Mouse (Mus musculus): Measurements from ENCODE around the gene Sowahb.
"Not testable (repeated sequence)": the region's sequence is repeated elsewhere in the genome, so short reads cannot be mapped to it uniquely, and the experiment has no call there.

The Sowahb gene

GRCm38 (mm10) chr5:93042831-93043687, 1.8 kb downstream of the Sowahb start:
- no peak for DNase-seq (ENCODE audit: low spot score)

GRCm38 (mm10) chr5:93042031-93042430, 2.8 kb downstream of the Sowahb start:
- no peak for DNase-seq (ENCODE audit: low spot score)

DNA sequence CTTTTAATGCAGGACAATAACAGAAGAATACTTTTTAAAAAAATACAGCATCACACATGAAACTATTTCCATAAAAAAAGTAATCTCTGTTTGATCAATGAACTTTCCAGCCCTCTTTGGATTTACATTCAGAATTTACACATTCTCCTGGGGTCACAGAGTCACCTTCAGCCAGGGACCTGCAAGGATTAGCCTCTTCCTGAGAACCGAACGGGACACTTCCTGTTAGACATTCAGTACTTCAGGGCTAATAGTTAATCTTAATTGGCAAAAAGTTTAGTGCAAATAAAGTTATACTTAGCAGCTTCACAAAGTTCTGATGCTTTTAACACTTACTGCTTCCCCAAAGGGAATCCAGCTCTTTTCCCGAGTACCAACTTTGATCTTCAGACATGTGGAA, 3.5 kb downstream of the Sowahb start:
- no peak for DNase-seq (ENCODE audit: low spot score)

DNA sequence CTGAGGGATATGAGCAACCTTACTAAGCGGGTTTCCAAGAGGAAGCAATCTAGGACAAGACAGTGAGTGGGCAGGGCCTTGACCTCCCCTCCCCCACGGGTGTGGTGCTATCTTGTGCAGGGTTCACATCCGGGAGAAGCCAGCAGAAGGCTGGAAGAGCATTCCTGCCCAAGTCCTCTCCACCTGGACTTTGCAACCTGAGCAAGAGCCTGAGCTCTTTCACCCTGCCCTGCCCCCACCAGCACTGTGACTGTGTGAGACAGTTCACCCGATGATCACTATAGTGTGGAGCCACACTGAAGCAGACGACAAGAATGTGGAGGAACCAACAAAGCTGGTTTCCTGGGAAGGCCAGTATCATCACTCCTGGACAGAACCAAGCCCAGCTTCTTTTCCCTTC, 4.7 kb downstream of the Sowahb start:
- DNase-seq (ENCODE audit: low spot score), result no peak

- DNase-seq (ENCODE audit: low spot score), result no peak
Observed at GRCm38 (mm10) chr5:93036254-93036653, 8.6 kb downstream of the Sowahb start.

DNA sequence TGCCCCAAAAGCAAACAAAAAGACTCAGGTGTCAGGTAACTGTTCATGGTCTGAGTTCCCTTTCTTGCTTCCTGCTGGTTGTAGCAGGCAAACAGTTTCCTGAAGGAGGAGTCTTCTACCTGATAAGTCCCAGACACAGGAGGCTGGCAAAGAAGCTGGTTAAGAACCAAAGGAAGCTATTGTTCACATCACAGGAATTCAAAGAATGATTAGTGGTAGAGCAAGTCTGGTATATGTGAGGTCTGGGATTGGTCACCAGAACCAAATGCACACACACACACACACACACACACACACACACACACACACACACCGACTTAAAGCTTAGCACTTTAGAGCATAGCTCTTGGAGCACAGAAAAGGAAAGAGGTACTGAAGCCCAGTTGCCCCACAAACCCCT, 9.5 kb downstream of the Sowahb start:
- no peak for DNase-seq (ENCODE audit: low spot score)

- DNase-seq (ENCODE audit: low spot score), result no peak
Observed at GRCm38 (mm10) chr5:93033087-93033870, 11.5 kb downstream of the Sowahb start.

GRCm38 (mm10) chr5:93032621-93033020, 12.2 kb downstream of the Sowahb start:
- DNase-seq (ENCODE audit: low spot score), result no peak

DNA sequence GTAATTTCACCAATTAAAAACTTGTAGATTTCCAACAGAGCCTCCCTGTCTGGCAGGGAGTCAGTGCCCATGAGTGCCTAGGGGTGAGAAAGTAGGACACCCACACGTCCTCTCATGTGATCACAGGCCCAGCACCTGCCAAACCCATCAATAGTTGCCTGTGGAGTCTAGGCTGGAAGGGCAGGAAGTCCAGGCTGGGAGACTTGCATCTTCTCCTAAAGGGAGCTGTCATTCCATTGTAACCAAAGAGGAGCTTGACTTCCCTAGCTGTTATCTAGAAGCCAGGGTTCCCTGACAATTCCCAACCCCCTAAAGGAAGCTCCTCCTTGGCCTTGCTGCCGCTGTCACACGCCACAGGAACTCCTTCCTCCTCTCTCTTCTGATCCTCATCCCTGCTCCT, 14.0 kb downstream of the Sowahb start:
- no peak for DNase-seq (ENCODE audit: low spot score)

DNA sequence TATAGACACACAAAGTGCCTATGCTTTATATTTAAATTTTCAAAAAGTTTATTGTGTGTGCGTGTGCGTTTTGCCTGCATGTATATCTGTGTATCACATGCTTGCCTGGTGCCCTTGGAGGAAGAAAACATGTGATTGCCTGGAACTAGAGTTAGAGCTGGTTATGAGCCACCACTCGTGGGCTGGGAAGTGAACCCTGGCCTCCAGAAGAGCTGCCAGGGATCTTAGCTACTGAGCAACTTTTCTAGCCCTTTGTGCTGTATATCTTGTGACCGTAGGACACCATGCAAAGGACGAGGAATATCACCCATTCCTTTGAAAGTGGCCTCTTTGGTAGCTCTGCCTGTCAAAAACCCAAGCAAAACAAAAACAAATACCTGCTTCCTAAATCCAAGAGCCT, 14.4 kb downstream of the Sowahb start:
- DNase-seq (ENCODE audit: low spot score), result no peak

- no peak for DNase-seq (ENCODE audit: low spot score)
Observed at GRCm38 (mm10) chr5:93027120-93027675, 17.6 kb downstream of the Sowahb start.

- DNase-seq (ENCODE audit: low spot score), result no peak
Observed at GRCm38 (mm10) chr5:93026437-93027119, 18.2 kb downstream of the Sowahb start.

DNA sequence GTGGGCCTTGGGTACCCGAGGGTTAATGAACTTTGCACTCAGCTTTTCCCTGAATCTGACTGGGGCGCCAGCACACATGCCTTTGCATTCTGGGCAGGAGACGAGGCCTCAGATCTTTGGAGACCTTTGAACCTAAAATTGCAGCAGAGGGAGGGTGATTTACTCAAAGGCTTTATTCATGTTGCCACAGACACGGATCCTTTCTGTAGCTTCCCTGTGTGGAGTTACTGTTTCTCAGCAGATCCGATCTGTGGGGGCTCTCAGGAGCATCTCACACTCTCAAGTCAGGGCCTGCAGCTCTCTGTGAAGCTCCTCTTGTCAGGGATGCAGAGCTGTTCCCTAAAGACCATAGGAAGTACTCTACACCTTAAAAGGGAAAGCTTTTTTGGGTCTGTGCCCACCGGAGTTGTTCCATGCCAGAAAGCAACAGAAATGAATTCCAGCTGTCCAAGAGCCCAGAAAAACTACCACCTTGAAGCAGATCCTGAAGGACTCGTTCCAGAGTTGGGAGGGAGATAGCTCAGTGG, 20.0 kb downstream of the Sowahb start:
- peak; percentile 68 for DNase-seq (ENCODE audit: low spot score)

DNA sequence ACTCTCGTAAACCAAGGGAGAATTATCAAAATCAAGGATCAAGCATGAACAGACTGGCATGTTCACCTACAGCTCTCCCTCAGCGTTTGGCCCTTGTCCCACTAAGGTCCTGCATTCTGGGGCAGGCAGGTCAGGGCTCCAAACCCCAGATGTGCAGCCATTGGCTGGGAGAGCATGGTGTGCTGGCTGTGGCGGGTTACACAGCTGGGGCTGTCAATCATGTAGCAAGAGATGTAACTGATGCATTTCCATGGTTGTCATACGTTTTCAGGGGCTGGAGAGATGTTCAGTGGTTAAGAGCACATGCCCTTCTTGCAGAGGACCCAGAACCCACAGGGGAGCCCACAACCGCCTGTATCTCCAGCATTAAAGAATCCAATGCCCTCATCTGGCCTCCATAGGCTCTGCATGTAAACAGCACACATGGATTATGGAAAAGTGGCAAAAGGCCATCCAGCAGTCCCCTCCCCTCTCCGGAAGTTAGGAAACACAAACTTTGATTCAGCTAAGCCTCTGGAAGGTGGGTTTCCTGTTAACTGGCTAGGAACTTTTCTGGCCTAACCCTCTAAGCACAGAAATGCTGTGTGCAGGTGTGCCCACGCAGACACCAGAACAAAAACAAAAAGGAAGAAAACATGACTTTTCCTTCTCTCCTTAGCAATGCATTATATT, 22.6 kb downstream of the Sowahb start:
- no peak for DNase-seq (ENCODE audit: low spot score)

GRCm38 (mm10) chr5:93020024-93020666, 24.7 kb downstream of the Sowahb start:
- no peak for DNase-seq (ENCODE audit: low spot score)

GRCm38 (mm10) chr5:93019207-93019606, 25.6 kb downstream of the Sowahb start:
- DNase-seq (ENCODE audit: low spot score), result not testable (repeated sequence)

GRCm38 (mm10) chr5:93017678-93018077, 27.1 kb downstream of the Sowahb start:
- peak; percentile 30 for DNase-seq (ENCODE audit: low spot score)

DNA sequence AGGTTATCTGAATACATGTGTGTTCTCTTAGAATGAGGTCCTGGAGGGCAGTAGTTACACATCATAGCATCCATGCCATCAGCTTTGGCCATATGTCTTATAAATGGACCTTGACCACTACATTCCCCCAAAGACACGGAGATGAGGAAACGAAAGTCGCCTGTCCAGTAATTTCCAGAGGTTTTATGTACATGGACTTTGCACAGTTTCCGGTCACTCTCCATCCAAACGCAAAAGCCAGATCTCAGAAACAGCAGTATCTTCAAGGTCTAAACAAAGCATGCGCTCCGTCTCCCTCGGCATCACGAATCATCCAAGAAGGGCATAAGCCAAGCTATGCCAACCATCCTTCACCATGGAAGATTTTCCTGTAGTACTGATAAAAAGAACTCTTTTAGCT, 36.6 kb downstream of the Sowahb start:
- DNase-seq (ENCODE audit: low spot score), result no peak

GRCm38 (mm10) chr5:93005815-93006341, 38.9 kb downstream of the Sowahb start:
- no peak for DNase-seq (ENCODE audit: low spot score)

DNA sequence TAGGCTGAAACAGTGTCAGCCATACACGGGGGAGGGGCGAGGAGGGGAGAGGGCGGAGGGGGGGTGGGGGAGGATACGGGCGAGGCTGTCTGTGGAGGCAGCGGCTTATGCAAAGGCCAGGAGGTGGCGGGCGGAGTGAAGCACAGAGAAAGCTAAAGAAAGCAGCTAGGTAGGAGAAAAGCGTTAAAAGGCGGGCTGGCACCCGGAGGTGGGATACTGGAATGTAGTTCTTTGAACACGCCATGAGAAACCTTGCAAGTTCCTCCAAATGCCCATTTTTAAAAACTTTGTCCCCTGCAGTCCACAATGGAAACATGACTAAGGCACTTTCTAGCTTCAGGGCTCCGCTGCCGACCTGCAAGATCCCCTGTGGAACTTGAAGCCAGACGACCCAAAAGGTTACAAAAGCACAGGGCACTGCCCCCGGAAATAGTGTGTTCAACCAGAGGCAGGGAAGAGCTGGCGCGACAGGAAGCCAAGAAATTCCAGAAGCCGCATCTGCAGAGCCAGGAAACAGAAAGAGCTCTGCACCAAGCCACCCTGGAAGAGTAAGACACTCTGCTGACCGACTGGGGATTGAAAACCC, 39.5 kb downstream of the Sowahb start:
- DNase-seq (ENCODE audit: low spot score), result no peak
